Mouse (Mus musculus) adrenal gland, adult 8-10 months (tissue): ENCODE data around the gene Gpr83. TPM values are rescaled to one million over a fixed set of nuclear protein-coding genes. Genes with fewer than 3 reads are reported as not detected.

ENCODE experiments used
- DNase-seq: peaks from one replicate; pipeline ENCODE4 v3.0.0; 2022
- total RNA-seq, 4 experiments: library from RNA; stranded (reverse); gene quantifications; 2 replicates each; pipeline ENCODE4 v1.2.4; 2022

Gpr83 gene
- total RNA-seq: under 1 TPM in 1 of 4 experiments, not detected in 3; 0.13 TPM

GRCm38 (mm10) chr9:14859868-14860639, at the start of gene Gpr83:
Gpr83 (plus strand) TSS chr9:14860210.
- no peak for DNase-seq

- no peak for DNase-seq
These were observed 38.6 kb upstream of the Gpr83 start for GRCm38 (mm10) chr9:14821396-14821795.

GRCm38 (mm10) chr9:14824840-14825239, 35.2 kb upstream of the Gpr83 start:
- no peak for DNase-seq

GRCm38 (mm10) chr9:14827875-14828274, 32.1 kb upstream of the Gpr83 start:
- no peak for DNase-seq

GRCm38 (mm10) chr9:14832046-14832445, 28.0 kb upstream of the Gpr83 start:
- DNase-seq: no peak

GRCm38 (mm10) chr9:14835335-14836075, 24.5 kb upstream of the Gpr83 start:
- peak; percentile 9 for DNase-seq

- DNase-seq: no peak
These were observed 20.5 kb upstream of the Gpr83 start for GRCm38 (mm10) chr9:14839527-14839926.

GRCm38 (mm10) chr9:14839970-14840369, 20.0 kb upstream of the Gpr83 start:
- DNase-seq: no peak

GRCm38 (mm10) chr9:14841878-14842761, 17.9 kb upstream of the Gpr83 start:
- DNase-seq: no peak

GRCm38 (mm10) chr9:14843311-14843857, 16.6 kb upstream of the Gpr83 start:
- no peak for DNase-seq

- no peak for DNase-seq
These were observed 16.1 kb upstream of the Gpr83 start for GRCm38 (mm10) chr9:14843901-14844300.

- no peak for DNase-seq
These were observed 13.6 kb upstream of the Gpr83 start for GRCm38 (mm10) chr9:14846428-14846827.

GRCm38 (mm10) chr9:14848267-14848935, 11.6 kb upstream of the Gpr83 start:
- DNase-seq: no peak

- DNase-seq: no peak
These were observed 5.4 kb upstream of the Gpr83 start for GRCm38 (mm10) chr9:14854585-14854984.

GRCm38 (mm10) chr9:14856922-14857654, 2.9 kb upstream of the Gpr83 start:
- no peak for DNase-seq

- no peak for DNase-seq
These were observed 1.8 kb upstream of the Gpr83 start for GRCm38 (mm10) chr9:14858170-14858706.

- no peak for DNase-seq
These were observed 1.2 kb upstream of the Gpr83 start for GRCm38 (mm10) chr9:14858782-14859181.

- DNase-seq: no peak
These were observed 3.1 kb downstream of the Gpr83 start for GRCm38 (mm10) chr9:14863126-14863525.

- no peak for DNase-seq
These were observed 4.7 kb downstream of the Gpr83 start for GRCm38 (mm10) chr9:14864726-14865125.

GRCm38 (mm10) chr9:14866957-14867356, 6.9 kb downstream of the Gpr83 start:
- no peak for DNase-seq

- DNase-seq: no peak
These were observed 8.3 kb downstream of the Gpr83 start for GRCm38 (mm10) chr9:14868326-14868725.
